Mouse (Mus musculus): ENCODE data around the gene Rgs13. TPM values are rescaled to one million over a fixed set of nuclear protein-coding genes. Genes with fewer than 3 reads are reported as not detected.

The Rgs13 gene
- polyA plus RNA-seq, 1 experiment from 2014 or later: 0.40 TPM

GRCm38 (mm10) chr1:144127965-144128364, 49.2 kb downstream of the Rgs13 start:
- no peak for ATAC-seq (ENCODE audit: low read depth)
- H3K27ac ChIP-seq (ENCODE audit: low read depth, low read length): no peak overlapping the region
- H3K36me3 ChIP-seq (ENCODE audit: control insufficient read depth, insufficient read depth, low read length): no peaks in the 10 kb centered on the region
- H3K27me3 ChIP-seq (ENCODE audit: control insufficient read depth, insufficient read depth, low read length): no peaks in the 10 kb centered on the region
- H3K4me2 ChIP-seq (ENCODE audit: low read depth, low read length): no peak overlapping the region
- WGBS: 87% methylated on average over 7 of the region's 7 CpGs
- H3K4me1 ChIP-seq (ENCODE audit: control insufficient read depth, insufficient read depth, low read length): no peaks in the 10 kb centered on the region
- H3K9ac ChIP-seq (replicated peaks; ENCODE audit: low read depth, low read length): no peak overlapping the region
- H3K4me3 ChIP-seq (ENCODE audit: low read depth, low read length): no peak overlapping the region
- H3K9me3 ChIP-seq (ENCODE audit: control insufficient read depth, low read length): no peaks in the 10 kb centered on the region

GRCm38 (mm10) chr1:144120042-144120441, 57.1 kb downstream of the Rgs13 start:
- H3K9ac ChIP-seq (replicated peaks; ENCODE audit: low read depth, low read length): no peak overlapping the region
- H3K27me3 ChIP-seq (ENCODE audit: control insufficient read depth, insufficient read depth, low read length): no peaks in the 10 kb centered on the region
- 84% methylated on average over 4 of the region's 4 CpGs for WGBS
- H3K9me3 ChIP-seq (ENCODE audit: control insufficient read depth, low read length): no peaks in the 10 kb centered on the region
- H3K4me3 ChIP-seq (ENCODE audit: low read depth, low read length): no peak overlapping the region
- no peak for ATAC-seq (ENCODE audit: low read depth)
- H3K4me2 ChIP-seq (ENCODE audit: low read depth, low read length): no peak overlapping the region
- no peaks in the 10 kb centered on the region for H3K36me3 ChIP-seq (ENCODE audit: control insufficient read depth, insufficient read depth, low read length)
- no peak overlapping the region for H3K27ac ChIP-seq (ENCODE audit: low read depth, low read length)
- no peaks in the 10 kb centered on the region for H3K4me1 ChIP-seq (ENCODE audit: control insufficient read depth, insufficient read depth, low read length)

GRCm38 (mm10) chr1:144119456-144119855, 57.7 kb downstream of the Rgs13 start:
- no peaks in the 10 kb centered on the region for H3K4me1 ChIP-seq (ENCODE audit: control insufficient read depth, insufficient read depth, low read length)
- no peak for ATAC-seq (ENCODE audit: low read depth)
- H3K27ac ChIP-seq (ENCODE audit: low read depth, low read length): no peak overlapping the region
- no peak overlapping the region for H3K9ac ChIP-seq (replicated peaks; ENCODE audit: low read depth, low read length)
- H3K36me3 ChIP-seq (ENCODE audit: control insufficient read depth, insufficient read depth, low read length): no peaks in the 10 kb centered on the region
- H3K4me2 ChIP-seq (ENCODE audit: low read depth, low read length): no peak overlapping the region
- no peaks in the 10 kb centered on the region for H3K9me3 ChIP-seq (ENCODE audit: control insufficient read depth, low read length)
- WGBS: 59% methylated on average over 2 of the region's 2 CpGs
- H3K4me3 ChIP-seq (ENCODE audit: low read depth, low read length): no peak overlapping the region
- H3K27me3 ChIP-seq (ENCODE audit: control insufficient read depth, insufficient read depth, low read length): no peaks in the 10 kb centered on the region

GRCm38 (mm10) chr1:144115848-144116727, 61.1 kb downstream of the Rgs13 start:
- Histone ChIP-seq H3K9me3 (ENCODE audit: control insufficient read depth, low read length) (no peaks in the 10 kb centered on the region), H3K4me1 (ENCODE audit: control insufficient read depth, insufficient read depth, low read length) (no peaks in the 10 kb centered on the region), H3K27me3 (ENCODE audit: control insufficient read depth, insufficient read depth, low read length) (no peaks in the 10 kb centered on the region), H3K36me3 (ENCODE audit: control insufficient read depth, insufficient read depth, low read length) (no peaks in the 10 kb centered on the region), H3K9ac (replicated peaks; ENCODE audit: low read depth, low read length) (no peak overlapping the region), H3K27ac (ENCODE audit: low read depth, low read length) (no peak overlapping the region), H3K4me3 (ENCODE audit: low read depth, low read length) (no peak overlapping the region), H3K4me2 (ENCODE audit: low read depth, low read length) (no peak overlapping the region)
- ATAC-seq (ENCODE audit: low read depth): no peak
- 85% methylated on average over 6 of the region's 6 CpGs for WGBS

GRCm38 (mm10) chr1:144113438-144114074, 63.6 kb downstream of the Rgs13 start:
- Histone ChIP-seq H3K4me3 (ENCODE audit: low read depth, low read length) (no peak overlapping the region), H3K27ac (ENCODE audit: low read depth, low read length) (no peak overlapping the region), H3K9ac (replicated peaks; ENCODE audit: low read depth, low read length) (no peak overlapping the region), H3K9me3 (ENCODE audit: control insufficient read depth, low read length) (no peaks in the 10 kb centered on the region), H3K4me1 (ENCODE audit: control insufficient read depth, insufficient read depth, low read length) (no peaks in the 10 kb centered on the region), H3K36me3 (ENCODE audit: control insufficient read depth, insufficient read depth, low read length) (no peaks in the 10 kb centered on the region), H3K4me2 (ENCODE audit: low read depth, low read length) (no peak overlapping the region), H3K27me3 (ENCODE audit: control insufficient read depth, insufficient read depth, low read length) (no peaks in the 10 kb centered on the region)
- ATAC-seq (ENCODE audit: low read depth): no peak
- 82% methylated on average over 6 of the region's 6 CpGs for WGBS

- H3K36me3 ChIP-seq (ENCODE audit: control insufficient read depth, insufficient read depth, low read length): no peaks in the 10 kb centered on the region
- 86% methylated on average over 2 of the region's 2 CpGs for WGBS
- no peak overlapping the region for H3K4me2 ChIP-seq (ENCODE audit: low read depth, low read length)
- no peak overlapping the region for H3K27ac ChIP-seq (ENCODE audit: low read depth, low read length)
- H3K4me1 ChIP-seq (ENCODE audit: control insufficient read depth, insufficient read depth, low read length): no peaks in the 10 kb centered on the region
- H3K27me3 ChIP-seq (ENCODE audit: control insufficient read depth, insufficient read depth, low read length): no peaks in the 10 kb centered on the region
- no peak overlapping the region for H3K9ac ChIP-seq (replicated peaks; ENCODE audit: low read depth, low read length)
- ATAC-seq (ENCODE audit: low read depth): no peak
- no peak overlapping the region for H3K4me3 ChIP-seq (ENCODE audit: low read depth, low read length)
- H3K9me3 ChIP-seq (ENCODE audit: control insufficient read depth, low read length): no peaks in the 10 kb centered on the region
Measured at GRCm38 (mm10) chr1:144112946-144113345, 64.2 kb downstream of the Rgs13 start.

- 76% methylated on average over 1 of the region's 1 CpGs for WGBS
- H3K9me3 ChIP-seq (ENCODE audit: control insufficient read depth, low read length): no peaks in the 10 kb centered on the region
- no peak for ATAC-seq (ENCODE audit: low read depth)
- H3K4me2 ChIP-seq (ENCODE audit: low read depth, low read length): no peak overlapping the region
- no peak overlapping the region for H3K27ac ChIP-seq (ENCODE audit: low read depth, low read length)
- H3K4me1 ChIP-seq (ENCODE audit: control insufficient read depth, insufficient read depth, low read length): no peaks in the 10 kb centered on the region
- no peak overlapping the region for H3K9ac ChIP-seq (replicated peaks; ENCODE audit: low read depth, low read length)
- H3K36me3 ChIP-seq (ENCODE audit: control insufficient read depth, insufficient read depth, low read length): no peaks in the 10 kb centered on the region
- no peaks in the 10 kb centered on the region for H3K27me3 ChIP-seq (ENCODE audit: control insufficient read depth, insufficient read depth, low read length)
- no peak overlapping the region for H3K4me3 ChIP-seq (ENCODE audit: low read depth, low read length)
Measured at GRCm38 (mm10) chr1:144098587-144099258, 78.4 kb downstream of the Rgs13 start.

GRCm38 (mm10) chr1:144090410-144090809, 86.8 kb downstream of the Rgs13 start:
- Histone ChIP-seq H3K4me3 (ENCODE audit: low read depth, low read length) (no peak overlapping the region), H3K27me3 (ENCODE audit: control insufficient read depth, insufficient read depth, low read length) (no peaks in the 10 kb centered on the region), H3K4me2 (ENCODE audit: low read depth, low read length) (no peak overlapping the region), H3K9ac (replicated peaks; ENCODE audit: low read depth, low read length) (no peak overlapping the region), H3K27ac (ENCODE audit: low read depth, low read length) (no peak overlapping the region), H3K9me3 (ENCODE audit: control insufficient read depth, low read length) (no peaks in the 10 kb centered on the region), H3K36me3 (ENCODE audit: control insufficient read depth, insufficient read depth, low read length) (no peaks in the 10 kb centered on the region), H3K4me1 (ENCODE audit: control insufficient read depth, insufficient read depth, low read length) (no peaks in the 10 kb centered on the region)
- ATAC-seq (ENCODE audit: low read depth): no peak
- 85% methylated on average over 1 of the region's 1 CpGs for WGBS

Data from neural tube, embryonic 14.5 days (tissue).